Mouse (Mus musculus) liver, embryonic 15.5 days (tissue): ENCODE measurements around the gene Nagpa. TPM values are rescaled to one million over a fixed set of nuclear protein-coding genes. Genes with fewer than 3 reads are reported as not detected.

Source experiments
- ATAC-seq: fragments of 200-750 bp; cut with Nextera tagmentation; 2 replicates; pipeline ENCODE4 v1.8.0; 2017; ENCODE audit warnings: moderate number of reproducible peaks, mild to moderate bottlenecking, moderate library complexity; ENCODE audit not compliant: insufficient read depth
- H3K27ac ChIP-seq: fragments of 300-500 bp; sonication (generic); replicated peaks from 2 replicates; pipeline ENCODE4 v1.5.1; 2015; ENCODE audit warnings: mild to moderate bottlenecking, inconsistent platforms
- H3K27me3 ChIP-seq: fragments of 300-500 bp; sonication (generic); 2 replicates; pipeline ENCODE4 v1.6.1; 2015; ENCODE audit warnings: mild to moderate bottlenecking, inconsistent platforms
- H3K36me3 ChIP-seq: fragments of 300-500 bp; sonication (generic); replicated peaks from 2 replicates; pipeline ENCODE4 v1.6.1; 2015; ENCODE audit warnings: moderate library complexity, mild to moderate bottlenecking, inconsistent platforms
- H3K4me1 ChIP-seq: fragments of 300-500 bp; sonication (generic); replicated peaks from 2 replicates; pipeline ENCODE4 v1.6.1; 2015; ENCODE audit warnings: inconsistent platforms
- H3K4me2 ChIP-seq: fragments of 300-500 bp; sonication (generic); 2 replicates; pipeline ENCODE4 v1.6.1; 2015; ENCODE audit warnings: moderate library complexity, mild to moderate bottlenecking, inconsistent platforms
- H3K4me3 ChIP-seq: fragments of 300-500 bp; sonication (generic); replicated peaks from 2 replicates; pipeline ENCODE4 v1.5.1; 2015; ENCODE audit warnings: mild to moderate bottlenecking, inconsistent platforms
- H3K9ac ChIP-seq: fragments of 300-500 bp; sonication (generic); 2 replicates; pipeline ENCODE4 v1.6.1; 2015; ENCODE audit warnings: moderate library complexity, mild to moderate bottlenecking, inconsistent platforms
- H3K9me3 ChIP-seq: fragments of 300-500 bp; sonication (generic); replicated peaks from 2 replicates; pipeline ENCODE4 v1.6.1; 2016; ENCODE audit warnings: inconsistent platforms
- WGBS: fragments of 180-500 bp; shearing (Covaris S2); methylation state at CpG from one replicate; pipeline ENCODE4 v1.1.7; 2015; ENCODE audit warnings: mixed read lengths; ENCODE audit not compliant: insufficient replicate concordance; 5-methylcytosine and 5-hydroxymethylcytosine counted together
- polyA plus RNA-seq: library from polyadenylated mRNA; unstranded; fragments of >200 nt; fragmentation: Nextera tagmentation; extraction: Ambion mirVana; gene quantifications from 2 replicates; pipeline ENCODE4 v1.2.1, GENCODE M21; 2015

Nagpa gene
- polyA plus RNA-seq, 1 experiment from 2014 or later: 13.1 TPM

DNA sequence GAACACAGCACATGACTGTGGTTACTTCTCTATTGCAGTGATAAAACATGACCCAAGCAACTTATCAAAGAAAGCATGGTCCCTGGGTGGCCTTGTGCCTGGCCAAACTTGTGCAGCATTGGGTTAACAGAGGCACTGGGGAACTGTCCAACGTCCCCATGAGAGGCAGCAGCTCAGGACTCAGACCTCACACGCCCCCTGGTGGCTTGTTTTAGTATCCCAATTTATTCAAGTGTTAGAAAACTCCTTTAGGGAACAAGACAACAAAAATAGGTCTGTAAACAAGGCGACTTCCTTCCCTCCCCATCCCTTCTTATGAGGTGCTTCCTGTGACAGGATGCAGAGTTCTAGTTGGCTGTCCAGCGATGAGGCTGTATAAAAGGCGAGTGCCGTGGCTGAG lies 8.7 kb downstream of the Nagpa start:
- Histone ChIP-seq H3K4me3 (no peak overlapping the region), H3K27me3 (no peaks in the 10 kb centered on the region), H3K9me3 (no peaks in the 10 kb centered on the region), H3K27ac (no peak overlapping the region), H3K4me2 (no peak overlapping the region), H3K36me3 (peaks cover 10% of the 10 kb centered on the region), H3K9ac (no peak overlapping the region), H3K4me1 (no peaks in the 10 kb centered on the region)
- ATAC-seq: no peak
- WGBS: 30% methylated on average over 6 of the region's 6 CpGs

DNA sequence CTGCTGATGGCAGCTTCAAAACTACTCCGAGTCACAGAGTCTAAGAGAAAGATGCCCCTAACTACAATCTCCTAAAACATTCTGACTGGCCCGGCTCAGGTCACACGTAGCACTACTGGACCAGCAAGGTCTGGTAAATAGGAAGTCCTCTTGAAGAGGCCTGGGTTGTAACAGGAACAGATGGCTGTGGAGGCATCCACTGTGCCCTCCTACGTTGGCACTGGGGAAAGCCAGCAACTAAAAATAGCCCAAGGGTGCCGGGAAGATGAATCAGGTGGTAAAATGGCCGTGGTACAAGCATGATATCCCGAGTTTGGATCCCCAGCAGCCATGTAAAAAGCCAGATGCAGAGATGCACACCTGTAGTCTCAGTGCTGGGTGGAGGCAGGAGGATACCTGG lies 17.6 kb downstream of the Nagpa start:
- Histone ChIP-seq H3K9me3 (no peaks in the 10 kb centered on the region), H3K4me1 (no peaks in the 10 kb centered on the region), H3K9ac (no peak overlapping the region), H3K27ac (no peak overlapping the region), H3K4me2 (no peak overlapping the region), H3K27me3 (0 out of 2 replicates have a peak, but pooled peaks cover 4% of the 10 kb centered on the region), H3K36me3 (no peaks in the 10 kb centered on the region), H3K4me3 (no peak overlapping the region)
- WGBS: 49% methylated on average over 7 of the region's 7 CpGs
- no peak for ATAC-seq

DNA sequence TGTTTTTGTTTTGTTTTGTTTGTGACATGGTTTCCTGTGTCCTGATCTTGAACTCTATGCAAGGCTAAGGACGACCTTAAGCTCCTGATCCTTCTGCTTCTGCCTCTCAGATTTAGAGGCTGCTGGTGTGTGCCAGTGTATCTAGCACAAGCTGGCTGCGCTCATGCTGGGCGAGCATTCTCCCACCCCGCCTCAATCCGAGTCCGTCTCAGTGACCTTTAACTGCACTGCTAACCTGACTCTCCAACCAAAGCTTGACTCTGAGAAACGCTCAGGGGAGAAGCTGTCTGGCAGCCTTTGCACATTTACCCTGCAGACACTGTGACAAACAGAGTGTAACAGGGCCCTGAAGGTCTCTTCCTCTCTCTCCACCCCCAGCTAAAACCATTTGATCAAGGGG lies 18.1 kb downstream of the Nagpa start:
- Histone ChIP-seq H3K4me3 (no peak overlapping the region), H3K9ac (no peak overlapping the region), H3K9me3 (no peaks in the 10 kb centered on the region), H3K4me1 (no peaks in the 10 kb centered on the region), H3K36me3 (no peaks in the 10 kb centered on the region), H3K27ac (no peak overlapping the region), H3K4me2 (no peak overlapping the region), H3K27me3 (0 out of 2 replicates have a peak, but pooled peaks cover 4% of the 10 kb centered on the region)
- no peak for ATAC-seq
- WGBS: 58% methylated on average over 7 of the region's 7 CpGs

DNA sequence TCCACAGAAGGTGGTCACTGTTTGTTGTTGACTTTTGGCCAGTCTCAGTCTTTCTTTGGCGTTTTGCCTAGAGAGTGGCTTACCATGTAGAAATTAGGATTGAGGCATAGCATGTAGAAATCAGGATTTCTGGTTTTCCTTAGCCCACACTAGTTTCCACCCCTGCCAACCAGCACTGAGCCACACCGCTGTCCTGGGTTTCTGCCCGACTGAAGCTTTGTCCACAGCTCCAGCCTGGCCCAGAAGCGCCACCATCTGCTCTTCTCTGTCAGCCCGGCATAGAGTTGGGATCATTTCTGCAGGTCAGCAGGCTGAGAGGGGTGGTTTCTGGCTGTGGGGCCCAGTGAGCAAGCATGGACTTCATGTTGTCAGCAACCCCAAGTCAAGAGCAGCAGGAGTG lies 18.9 kb downstream of the Nagpa start:
- no peaks in the 10 kb centered on the region for H3K9me3 ChIP-seq
- 0 out of 2 replicates have a peak, but pooled peaks cover 4% of the 10 kb centered on the region for H3K27me3 ChIP-seq
- no peaks in the 10 kb centered on the region for H3K36me3 ChIP-seq
- ATAC-seq: no peak
- H3K27ac ChIP-seq: no peak overlapping the region
- H3K4me3 ChIP-seq: no peak overlapping the region
- 60% methylated on average over 5 of the region's 5 CpGs for WGBS
- no peak overlapping the region for H3K4me2 ChIP-seq
- H3K9ac ChIP-seq: no peak overlapping the region
- H3K4me1 ChIP-seq: no peaks in the 10 kb centered on the region

DNA sequence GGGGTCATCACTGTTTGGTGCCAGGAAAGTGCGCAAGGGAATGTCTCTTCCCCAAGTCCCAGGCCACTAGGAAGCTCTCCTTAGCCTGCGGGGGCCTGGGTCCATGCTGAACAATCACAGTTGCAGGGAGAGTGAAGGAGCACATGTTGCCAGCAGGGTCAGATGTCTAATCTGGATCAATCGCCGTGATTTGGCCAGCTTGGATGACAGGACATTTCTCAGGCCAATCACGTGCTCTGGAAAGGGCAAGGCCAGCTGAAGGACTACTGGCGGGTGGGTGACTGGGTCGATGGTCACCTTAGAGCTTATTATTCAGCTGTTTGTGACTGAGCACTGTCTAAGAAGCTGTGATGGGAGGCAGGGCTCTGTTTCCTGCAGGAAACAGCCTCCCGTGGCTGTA lies 19.7 kb downstream of the Nagpa start:
- no peak overlapping the region for H3K4me2 ChIP-seq
- H3K36me3 ChIP-seq: no peaks in the 10 kb centered on the region
- no peaks in the 10 kb centered on the region for H3K9me3 ChIP-seq
- no peak overlapping the region for H3K27ac ChIP-seq
- no peaks in the 10 kb centered on the region for H3K4me1 ChIP-seq
- WGBS: 37% methylated on average over 8 of the region's 8 CpGs
- H3K4me3 ChIP-seq: no peak overlapping the region
- 0 out of 2 replicates have a peak, but pooled peaks cover 4% of the 10 kb centered on the region for H3K27me3 ChIP-seq
- no peak overlapping the region for H3K9ac ChIP-seq
- no peak for ATAC-seq

DNA sequence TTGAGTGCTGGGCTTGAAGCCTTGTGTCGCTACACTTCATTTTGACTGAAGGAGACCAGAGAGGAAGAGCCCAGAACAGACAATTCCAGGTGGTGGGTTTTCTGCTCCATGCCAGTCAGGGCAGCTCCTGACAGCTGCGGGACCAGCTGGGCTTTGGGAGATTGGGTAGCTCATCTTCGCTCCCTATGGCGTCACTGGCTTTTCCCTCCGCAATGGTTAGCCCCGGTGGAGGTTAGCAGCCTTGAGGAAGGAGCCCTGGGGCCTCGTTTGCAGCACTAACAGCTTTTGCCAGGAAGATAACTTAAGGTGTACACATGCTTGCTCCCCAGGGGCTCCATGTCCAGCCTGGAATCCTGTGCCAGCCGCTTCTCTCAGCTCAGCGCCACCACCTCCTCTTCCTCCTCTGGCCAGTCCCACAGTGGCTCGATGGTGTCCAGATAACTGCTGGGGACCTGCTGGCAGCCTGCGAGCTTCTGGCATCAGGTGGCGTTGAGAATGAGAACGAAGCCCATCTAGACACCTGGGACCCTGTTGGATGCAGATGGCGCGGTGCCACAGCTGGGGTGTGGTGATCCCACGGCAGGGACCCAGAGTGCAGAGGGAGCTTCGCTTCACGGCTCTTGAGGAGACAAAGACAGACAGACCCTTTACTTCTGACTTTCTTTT lies 20.4 kb downstream of the Nagpa start:
- no peak overlapping the region for H3K9ac ChIP-seq
- H3K27me3 ChIP-seq: 0 out of 2 replicates have a peak, but pooled peaks cover 4% of the 10 kb centered on the region
- no peaks in the 10 kb centered on the region for H3K9me3 ChIP-seq
- WGBS: 68% methylated on average over 18 of the region's 18 CpGs
- H3K27ac ChIP-seq: no peak overlapping the region
- H3K4me3 ChIP-seq: no peak overlapping the region
- ATAC-seq: no peak
- no peaks in the 10 kb centered on the region for H3K4me1 ChIP-seq
- no peaks in the 10 kb centered on the region for H3K36me3 ChIP-seq
- H3K4me2 ChIP-seq: no peak overlapping the region

DNA sequence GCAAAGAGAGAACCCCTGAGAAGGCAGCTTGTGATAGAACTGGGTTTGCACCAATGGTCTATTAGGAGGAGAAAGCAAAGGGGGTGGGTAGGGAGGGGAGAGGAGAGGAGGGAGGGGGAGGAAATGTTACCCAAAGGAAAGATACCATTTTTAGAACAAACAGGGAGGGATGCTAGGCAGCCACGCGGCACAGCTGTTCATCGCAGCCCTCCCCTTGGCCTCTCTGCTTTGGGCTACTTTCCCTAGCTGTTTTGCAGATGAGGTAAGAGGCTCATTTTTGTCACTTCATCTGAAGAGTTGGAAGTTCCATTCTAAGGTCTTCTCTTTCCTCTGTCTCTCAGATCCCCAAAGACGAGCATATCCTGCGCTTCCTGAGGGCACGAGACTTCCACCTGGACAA lies 31.2 kb downstream of the Nagpa start:
- Histone ChIP-seq H3K4me3 (no peak overlapping the region), H3K4me2 (no peak overlapping the region), H3K9me3 (no peaks in the 10 kb centered on the region), H3K27me3 (no peaks in the 10 kb centered on the region), H3K9ac (no peak overlapping the region), H3K4me1 (no peaks in the 10 kb centered on the region), H3K36me3 (no peaks in the 10 kb centered on the region), H3K27ac (no peak overlapping the region)
- ATAC-seq: no peak
- 75% methylated on average over 6 of the region's 6 CpGs for WGBS

DNA sequence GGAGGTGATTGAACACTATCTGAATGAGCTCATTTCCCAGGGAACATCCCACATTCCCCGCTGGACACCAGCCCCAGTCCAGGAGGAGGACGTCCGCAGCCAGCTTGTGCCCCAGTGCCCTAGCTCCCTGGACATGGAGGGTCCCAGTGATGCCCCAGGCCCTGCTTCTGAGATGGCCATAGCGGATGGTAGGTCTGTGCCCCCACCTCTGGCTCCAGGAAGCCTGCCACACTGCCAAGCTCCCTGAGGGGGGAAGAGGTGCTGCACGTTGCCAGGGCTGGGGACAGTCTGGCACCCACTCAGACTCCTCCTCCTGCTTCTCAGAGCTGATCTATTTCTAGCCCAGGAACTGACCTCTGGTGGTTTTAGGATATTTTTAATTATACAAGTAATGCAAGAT lies 35.0 kb downstream of the Nagpa start:
- no peaks in the 10 kb centered on the region for H3K27me3 ChIP-seq
- H3K9ac ChIP-seq: no peak overlapping the region
- ATAC-seq: no peak
- WGBS: 62% methylated on average over 5 of the region's 5 CpGs
- no peak overlapping the region for H3K4me2 ChIP-seq
- H3K27ac ChIP-seq: no peak overlapping the region
- H3K4me1 ChIP-seq: no peaks in the 10 kb centered on the region
- no peak overlapping the region for H3K4me3 ChIP-seq
- no peaks in the 10 kb centered on the region for H3K9me3 ChIP-seq
- no peaks in the 10 kb centered on the region for H3K36me3 ChIP-seq

DNA sequence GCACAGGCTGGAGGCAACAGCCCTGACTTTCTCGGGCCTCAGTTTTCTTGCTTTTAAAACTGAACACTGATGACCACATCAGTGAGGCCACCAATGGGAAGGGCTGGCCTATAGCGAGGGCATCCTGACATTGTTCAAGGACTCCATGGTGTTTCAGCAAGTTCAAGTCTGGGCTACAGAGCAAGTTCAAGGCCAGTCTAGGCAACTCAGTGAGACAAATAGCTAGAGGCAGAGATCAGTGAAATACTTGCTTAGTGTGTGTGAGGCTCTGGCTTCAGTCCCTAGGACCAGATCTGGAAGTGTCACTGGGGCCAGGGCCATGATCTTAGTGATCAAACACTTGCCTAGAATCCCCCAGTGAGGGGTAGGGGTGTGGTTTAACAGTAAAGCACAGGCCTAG lies 35.8 kb downstream of the Nagpa start:
- Histone ChIP-seq H3K4me2 (no peak overlapping the region), H3K36me3 (no peaks in the 10 kb centered on the region), H3K4me3 (no peak overlapping the region), H3K27me3 (no peaks in the 10 kb centered on the region), H3K4me1 (no peaks in the 10 kb centered on the region), H3K9me3 (no peaks in the 10 kb centered on the region), H3K27ac (no peak overlapping the region), H3K9ac (no peak overlapping the region)
- 46% methylated on average over 2 of the region's 2 CpGs for WGBS
- no peak for ATAC-seq

DNA sequence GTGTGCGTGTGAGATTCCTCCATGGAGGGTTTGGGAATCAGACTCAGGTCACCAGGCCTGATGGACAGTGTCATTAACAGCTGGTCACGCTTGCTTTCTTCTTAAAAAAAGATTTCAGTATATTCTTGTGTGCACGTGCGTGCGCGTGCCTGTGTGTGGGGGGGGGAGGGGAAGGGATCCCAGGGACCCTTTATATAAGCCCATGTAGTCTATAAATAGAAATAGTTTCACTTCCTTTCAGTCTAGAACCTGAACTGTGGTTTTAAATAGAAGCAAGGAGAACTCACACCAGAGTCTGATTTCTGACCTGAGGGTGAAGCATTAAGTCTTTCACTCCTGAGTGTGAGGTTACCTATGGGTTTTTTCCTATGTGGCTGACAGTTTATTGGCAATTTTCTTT lies 39.5 kb downstream of the Nagpa start:
- no peaks in the 10 kb centered on the region; the same call in 1 of the 2 replicates for H3K4me1 ChIP-seq
- no peak overlapping the region for H3K9ac ChIP-seq
- 61% methylated on average over 6 of the region's 6 CpGs for WGBS
- no peak overlapping the region for H3K27ac ChIP-seq
- no peaks in the 10 kb centered on the region for H3K36me3 ChIP-seq
- H3K27me3 ChIP-seq: no peaks in the 10 kb centered on the region
- no peaks in the 10 kb centered on the region for H3K9me3 ChIP-seq
- no peak overlapping the region for H3K4me3 ChIP-seq
- no peak overlapping the region for H3K4me2 ChIP-seq
- no peak for ATAC-seq

DNA sequence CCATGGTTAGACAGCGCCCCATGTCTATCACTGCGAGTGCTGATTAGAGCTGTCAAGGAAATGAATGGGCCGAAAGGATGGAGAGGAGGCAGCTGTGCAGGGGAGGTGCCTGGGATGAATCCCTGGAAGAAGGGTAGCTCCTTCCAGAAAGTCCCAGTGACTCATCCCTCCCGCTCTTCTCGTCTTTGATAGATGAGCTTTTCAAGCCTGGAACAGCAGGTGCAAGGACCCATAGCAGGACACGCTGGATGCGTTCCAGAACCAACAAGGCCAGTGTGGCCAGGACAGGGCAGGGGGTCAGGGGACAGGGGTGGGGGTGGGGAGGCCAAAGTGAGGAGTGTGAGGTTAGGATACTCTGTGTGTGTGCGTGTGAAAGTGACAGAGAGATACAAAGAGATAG lies 44.6 kb downstream of the Nagpa start:
- no peak overlapping the region for H3K4me3 ChIP-seq
- no peak overlapping the region for H3K27ac ChIP-seq
- H3K36me3 ChIP-seq: no peaks in the 10 kb centered on the region
- H3K9me3 ChIP-seq: no peaks in the 10 kb centered on the region
- no peak overlapping the region for H3K4me2 ChIP-seq
- no peak overlapping the region for H3K9ac ChIP-seq
- no peaks in the 10 kb centered on the region; the same call in 1 of the 2 replicates for H3K4me1 ChIP-seq
- 68% methylated on average over 8 of the region's 8 CpGs for WGBS
- H3K27me3 ChIP-seq: no peaks in the 10 kb centered on the region
- no peak for ATAC-seq

DNA sequence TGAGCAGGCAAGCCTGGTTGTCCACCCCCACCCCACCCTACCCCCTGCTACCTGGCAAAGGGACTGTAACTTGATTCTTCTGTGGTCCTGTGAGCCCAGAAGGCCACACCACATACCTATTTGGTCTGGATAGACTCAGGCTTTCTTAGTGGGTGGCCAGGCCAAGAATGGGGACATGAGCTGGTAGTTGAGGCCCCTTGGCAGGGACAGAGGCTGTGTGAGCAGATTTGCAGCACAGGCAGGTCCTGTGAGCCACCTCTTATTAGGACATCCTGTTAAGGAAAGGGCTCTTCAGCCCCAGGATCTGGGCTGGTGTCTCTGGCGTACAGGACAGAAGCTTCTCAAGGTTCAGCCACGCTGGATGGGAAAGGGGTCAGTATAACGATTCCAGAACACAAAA lies 46.7 kb downstream of the Nagpa start:
- WGBS: 48% methylated on average over 3 of the region's 3 CpGs
- H3K4me1 ChIP-seq: no peaks in the 10 kb centered on the region; the same call in 1 of the 2 replicates

More for the DNA sequence above, 46.7 kb downstream of the Nagpa start:
- Histone ChIP-seq H3K9me3 (no peaks in the 10 kb centered on the region), H3K9ac (no peak overlapping the region), H3K4me3 (no peak overlapping the region), H3K27ac (no peak overlapping the region), H3K36me3 (no peaks in the 10 kb centered on the region), H3K4me2 (no peak overlapping the region), H3K27me3 (peaks cover 4% of the 10 kb centered on the region; the same call in 1 of the 2 replicates)
- no peak for ATAC-seq
